Mouse (Mus musculus): ENCODE measurements around the gene Cdhr3. TPM values are rescaled to one million over a fixed set of nuclear protein-coding genes. Genes with fewer than 3 reads are reported as not detected.

The Cdhr3 gene
- polyA plus RNA-seq, 1 experiment from 2014 or later, result 0.18 TPM

- ATAC-seq (ENCODE audit: insufficient number of reproducible peaks, low FRiP score), result no peak
- Histone ChIP-seq H3K4me1 (replicated peaks) (peaks cover 12% of the 10 kb centered on the region), H3K27me3 (replicated peaks) (no peaks in the 10 kb centered on the region), H3K27ac (ENCODE audit: poor library complexity, severe bottlenecking) (no peak overlapping the region), H3K9ac (no peak overlapping the region), H3K4me2 (no peak overlapping the region), H3K9me3 (replicated peaks) (0 out of 2 replicates have a peak, but pooled peaks cover 3% of the 10 kb centered on the region), H3K36me3 (no peaks in the 10 kb centered on the region), H3K4me3 (no peak overlapping the region)
- WGBS, result 78% methylated on average over 6 of the region's 6 CpGs
These were observed 36.6 kb downstream of the Cdhr3 start for GRCm38 (mm10) chr12:33056074-33056473.

DNA sequence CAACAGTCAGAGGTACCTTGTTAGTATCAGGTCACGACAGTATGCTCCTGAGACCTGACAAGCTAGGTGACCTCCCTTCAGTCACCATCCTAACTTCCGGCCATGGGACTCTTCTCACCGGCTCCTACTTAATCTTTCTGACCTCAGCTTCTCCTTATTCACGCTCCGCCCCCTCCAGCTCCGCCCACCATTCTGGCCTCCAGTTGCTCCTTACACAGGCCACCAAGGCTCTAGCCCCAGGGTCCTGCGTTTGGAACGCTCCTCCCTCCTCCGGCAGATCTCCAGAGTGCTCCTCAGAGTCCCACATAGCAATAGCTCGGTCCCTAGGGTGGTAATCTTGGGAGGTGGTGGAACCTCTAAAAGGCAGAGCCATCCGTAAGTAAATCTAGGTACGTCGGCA, 38.9 kb downstream of the Cdhr3 start:
- H3K27me3 ChIP-seq (replicated peaks), result no peaks in the 10 kb centered on the region
- ATAC-seq (ENCODE audit: insufficient number of reproducible peaks, low FRiP score), result no peak
- H3K27ac ChIP-seq (ENCODE audit: poor library complexity, severe bottlenecking), result no peak overlapping the region
- no peak overlapping the region for H3K4me2 ChIP-seq
- 0 out of 2 replicates have a peak, but pooled peaks cover 3% of the 10 kb centered on the region for H3K9me3 ChIP-seq (replicated peaks)
- peaks cover 12% of the 10 kb centered on the region for H3K4me1 ChIP-seq (replicated peaks)
- H3K4me3 ChIP-seq, result no peak overlapping the region
- no peak overlapping the region for H3K9ac ChIP-seq
- H3K36me3 ChIP-seq, result no peaks in the 10 kb centered on the region
- 65% methylated on average over 13 of the region's 13 CpGs for WGBS

DNA sequence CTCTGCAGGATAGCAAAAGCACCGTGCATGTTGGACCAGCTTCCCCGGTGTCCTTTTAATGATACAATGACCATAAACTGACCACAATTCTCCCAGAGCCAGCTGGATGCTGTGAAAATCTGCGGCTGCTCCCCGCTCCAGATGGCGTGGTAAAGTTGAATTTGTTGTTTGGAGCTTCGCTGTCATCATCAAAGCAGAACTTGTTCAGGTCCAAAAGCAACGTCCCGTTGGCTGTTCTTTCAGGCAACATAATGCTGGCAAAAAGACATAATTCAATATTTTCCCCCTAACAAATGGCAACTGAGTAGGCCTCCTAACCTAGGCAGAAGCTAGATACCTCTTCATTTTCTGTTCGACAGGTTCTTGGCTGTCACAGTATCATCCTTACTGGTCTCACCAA, 39.4 kb downstream of the Cdhr3 start:
- peaks cover 12% of the 10 kb centered on the region for H3K4me1 ChIP-seq (replicated peaks)
- 0 out of 2 replicates have a peak, but pooled peaks cover 3% of the 10 kb centered on the region for H3K9me3 ChIP-seq (replicated peaks)
- ATAC-seq (ENCODE audit: insufficient number of reproducible peaks, low FRiP score), result no peak
- H3K9ac ChIP-seq, result no peak overlapping the region
- 83% methylated on average over 9 of the region's 9 CpGs for WGBS
- no peak overlapping the region for H3K4me2 ChIP-seq
- no peak overlapping the region for H3K27ac ChIP-seq (ENCODE audit: poor library complexity, severe bottlenecking)
- no peaks in the 10 kb centered on the region for H3K27me3 ChIP-seq (replicated peaks)
- no peaks in the 10 kb centered on the region for H3K36me3 ChIP-seq
- H3K4me3 ChIP-seq, result no peak overlapping the region

DNA sequence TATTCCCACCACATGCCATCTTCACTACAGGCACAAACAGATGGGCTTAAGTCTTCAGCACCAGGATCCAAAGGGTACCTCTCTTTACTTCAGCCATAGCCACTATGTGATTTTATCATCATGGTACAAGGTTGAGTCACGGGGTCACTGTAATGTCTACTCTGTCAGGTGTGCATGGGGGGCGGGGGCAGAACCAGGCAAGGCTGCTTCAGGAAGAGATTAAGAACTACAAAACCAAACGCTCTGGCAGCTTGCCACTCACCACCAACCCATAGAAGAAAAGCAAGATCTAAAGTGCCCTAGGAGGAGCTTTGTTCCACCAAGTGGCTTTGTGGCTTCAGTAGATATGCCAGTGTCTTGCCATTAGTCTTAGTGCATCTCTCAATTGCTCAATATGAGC, 44.3 kb downstream of the Cdhr3 start:
- Histone ChIP-seq H3K27me3 (replicated peaks) (no peaks in the 10 kb centered on the region), H3K9me3 (replicated peaks) (no peaks in the 10 kb centered on the region), H3K9ac (no peak overlapping the region), H3K4me3 (no peak overlapping the region), H3K27ac (ENCODE audit: poor library complexity, severe bottlenecking) (no peak overlapping the region), H3K36me3 (no peaks in the 10 kb centered on the region), H3K4me1 (replicated peaks) (peaks cover 11% of the 10 kb centered on the region), H3K4me2 (no peak overlapping the region)
- no peak for ATAC-seq (ENCODE audit: insufficient number of reproducible peaks, low FRiP score)
- WGBS, result 72% methylated on average over 3 of the region's 3 CpGs

DNA sequence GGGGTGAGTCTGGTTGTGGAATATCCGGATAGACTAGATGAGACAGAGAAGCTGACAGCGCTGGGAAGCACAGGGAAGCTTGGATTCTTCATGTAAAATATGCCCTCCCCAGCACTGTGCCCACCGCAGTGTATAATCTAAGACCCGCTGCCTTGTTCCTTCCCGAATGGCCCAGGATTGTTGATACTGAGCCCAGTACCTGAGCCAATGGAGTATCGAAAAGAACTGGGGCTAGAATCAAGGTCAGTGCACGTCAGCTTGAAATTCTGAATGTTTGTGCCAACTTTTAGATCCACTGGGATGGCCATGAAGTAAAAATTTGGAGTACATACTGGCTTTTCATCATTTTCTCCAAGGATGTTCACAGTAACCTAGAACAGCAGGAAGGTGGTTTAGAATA, 46.2 kb downstream of the Cdhr3 start:
- no peak overlapping the region for H3K4me3 ChIP-seq
- peaks cover 17% of the 10 kb centered on the region for H3K4me1 ChIP-seq (replicated peaks)
- no peaks in the 10 kb centered on the region for H3K36me3 ChIP-seq
- no peaks in the 10 kb centered on the region for H3K27me3 ChIP-seq (replicated peaks)
- ATAC-seq (ENCODE audit: insufficient number of reproducible peaks, low FRiP score), result no peak
- H3K27ac ChIP-seq (ENCODE audit: poor library complexity, severe bottlenecking), result no peak overlapping the region
- no peaks in the 10 kb centered on the region for H3K9me3 ChIP-seq (replicated peaks)
- WGBS, result 85% methylated on average over 7 of the region's 7 CpGs
- H3K4me2 ChIP-seq, result no peak overlapping the region
- no peak overlapping the region for H3K9ac ChIP-seq

- Histone ChIP-seq H3K36me3 (no peaks in the 10 kb centered on the region), H3K27me3 (replicated peaks) (no peaks in the 10 kb centered on the region), H3K9me3 (replicated peaks) (no peaks in the 10 kb centered on the region), H3K4me1 (replicated peaks) (peaks cover 17% of the 10 kb centered on the region), H3K27ac (ENCODE audit: poor library complexity, severe bottlenecking) (no peak overlapping the region), H3K9ac (no peak overlapping the region), H3K4me3 (no peak overlapping the region), H3K4me2 (peak overlapping the region; percentile 30; the same call in 1 of the 2 replicates)
- WGBS, result 48% methylated on average over 16 of the region's 16 CpGs
- ATAC-seq (ENCODE audit: insufficient number of reproducible peaks, low FRiP score), result no peak
These were observed 46.9 kb downstream of the Cdhr3 start for GRCm38 (mm10) chr12:33045533-33046361.

DNA sequence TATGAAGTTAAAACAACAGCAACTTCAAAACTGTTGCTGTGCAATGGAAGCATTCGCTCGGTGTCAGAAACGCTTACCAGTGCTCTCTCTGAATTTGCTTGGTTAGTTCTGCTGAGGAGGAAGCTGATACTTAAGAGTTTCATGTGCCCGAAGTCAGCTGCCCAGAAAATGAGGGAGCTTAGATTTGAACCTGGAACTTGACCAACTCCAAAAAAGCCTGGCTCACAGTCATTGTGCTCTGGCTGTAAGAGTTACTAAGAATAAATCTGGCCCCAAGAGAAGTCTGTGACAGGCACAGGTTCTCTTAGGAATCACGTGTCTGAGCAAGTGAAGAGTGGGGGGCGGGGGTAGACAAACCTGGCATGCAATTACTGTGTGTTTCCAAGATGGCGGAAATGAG, 51.2 kb downstream of the Cdhr3 start:
- no peak overlapping the region for H3K27ac ChIP-seq (ENCODE audit: poor library complexity, severe bottlenecking)
- H3K27me3 ChIP-seq (replicated peaks), result peaks cover 9% of the 10 kb centered on the region; the same call in 1 of the 2 replicates
- H3K4me2 ChIP-seq, result no peak overlapping the region
- no peak overlapping the region for H3K4me3 ChIP-seq
- peaks cover 17% of the 10 kb centered on the region for H3K4me1 ChIP-seq (replicated peaks)
- no peaks in the 10 kb centered on the region for H3K9me3 ChIP-seq (replicated peaks)
- 77% methylated on average over 7 of the region's 7 CpGs for WGBS
- no peaks in the 10 kb centered on the region for H3K36me3 ChIP-seq
- H3K9ac ChIP-seq, result no peak overlapping the region
- no peak for ATAC-seq (ENCODE audit: insufficient number of reproducible peaks, low FRiP score)

GRCm38 (mm10) chr12:33040811-33041210, 51.9 kb downstream of the Cdhr3 start:
- Histone ChIP-seq H3K9ac (no peak overlapping the region), H3K27ac (ENCODE audit: poor library complexity, severe bottlenecking) (no peak overlapping the region), H3K4me2 (no peak overlapping the region), H3K4me3 (no peak overlapping the region), H3K9me3 (replicated peaks) (no peaks in the 10 kb centered on the region), H3K27me3 (replicated peaks) (peaks cover 12% of the 10 kb centered on the region; the same call in 1 of the 2 replicates), H3K4me1 (replicated peaks) (peaks cover 15% of the 10 kb centered on the region), H3K36me3 (no peaks in the 10 kb centered on the region)
- no peak for ATAC-seq (ENCODE audit: insufficient number of reproducible peaks, low FRiP score)
- WGBS, result 79% methylated on average over 2 of the region's 2 CpGs

GRCm38 (mm10) chr12:33038676-33039075, 54.0 kb downstream of the Cdhr3 start:
- H3K27me3 ChIP-seq (replicated peaks), result peaks cover 12% of the 10 kb centered on the region; the same call in 1 of the 2 replicates
- no peak for ATAC-seq (ENCODE audit: insufficient number of reproducible peaks, low FRiP score)
- H3K9me3 ChIP-seq (replicated peaks), result no peaks in the 10 kb centered on the region

DNA sequence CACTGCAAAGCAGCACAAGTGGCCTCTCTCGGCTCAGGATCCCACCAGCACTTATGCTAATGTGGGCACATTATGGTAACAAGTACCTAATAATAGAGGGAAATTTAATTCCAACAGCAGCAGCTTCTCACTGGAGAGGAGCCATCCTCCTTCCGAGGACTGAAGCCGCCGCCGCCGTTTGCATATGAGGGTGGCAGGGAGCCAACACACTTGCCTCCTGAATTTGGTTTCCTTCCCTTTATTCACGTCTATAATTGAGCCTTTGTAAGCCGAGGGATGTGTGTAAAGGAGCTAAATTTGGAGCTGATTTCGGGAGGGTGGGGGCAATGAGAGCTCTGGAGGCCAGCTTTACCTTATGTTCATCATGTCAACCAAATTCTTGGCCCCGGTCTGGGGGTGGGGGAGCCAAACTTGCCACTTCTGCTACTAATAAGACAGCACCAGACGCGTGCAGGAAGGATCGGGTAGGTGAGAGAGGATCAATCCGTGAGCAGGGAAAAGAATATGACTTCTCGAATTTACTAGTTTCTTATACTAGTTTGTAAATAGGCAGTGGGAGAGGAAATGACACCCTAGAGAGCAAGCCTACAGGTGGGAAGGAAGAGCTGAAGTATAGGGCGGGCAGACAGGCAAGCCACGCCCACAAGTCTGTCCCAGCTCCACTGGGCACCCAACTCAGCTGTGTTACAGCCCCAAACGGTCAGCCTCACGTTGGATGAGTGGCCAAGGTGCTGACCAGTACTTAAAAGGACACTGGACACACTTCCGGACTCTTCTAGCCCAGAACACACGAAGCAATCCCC, 56.8 kb downstream of the Cdhr3 start:
- no peak for ATAC-seq (ENCODE audit: insufficient number of reproducible peaks, low FRiP score)
- 20% methylated on average over 21 of the region's 21 CpGs for WGBS
- peaks cover 22% of the 10 kb centered on the region for H3K4me1 ChIP-seq (replicated peaks)
- H3K9me3 ChIP-seq (replicated peaks), result no peaks in the 10 kb centered on the region
- peaks cover 12% of the 10 kb centered on the region; the same call in 1 of the 2 replicates for H3K27me3 ChIP-seq (replicated peaks)
- no peak overlapping the region for H3K27ac ChIP-seq (ENCODE audit: poor library complexity, severe bottlenecking)
- peak overlapping the region; percentile 8; the same call in 1 of the 2 replicates for H3K9ac ChIP-seq
- H3K4me2 ChIP-seq, result peak overlapping the region; percentile 61
- no peaks in the 10 kb centered on the region for H3K36me3 ChIP-seq
- H3K4me3 ChIP-seq, result peak overlapping the region; percentile 29

More at GRCm38 (mm10) chr12:33038676-33039075, 54.0 kb downstream of the Cdhr3 start:
- H3K36me3 ChIP-seq, result no peaks in the 10 kb centered on the region
- no peak overlapping the region for H3K9ac ChIP-seq
- no peak overlapping the region for H3K4me2 ChIP-seq
- H3K4me1 ChIP-seq (replicated peaks), result peaks cover 28% of the 10 kb centered on the region
- H3K27ac ChIP-seq (ENCODE audit: poor library complexity, severe bottlenecking), result no peak overlapping the region
- H3K4me3 ChIP-seq, result no peak overlapping the region

DNA sequence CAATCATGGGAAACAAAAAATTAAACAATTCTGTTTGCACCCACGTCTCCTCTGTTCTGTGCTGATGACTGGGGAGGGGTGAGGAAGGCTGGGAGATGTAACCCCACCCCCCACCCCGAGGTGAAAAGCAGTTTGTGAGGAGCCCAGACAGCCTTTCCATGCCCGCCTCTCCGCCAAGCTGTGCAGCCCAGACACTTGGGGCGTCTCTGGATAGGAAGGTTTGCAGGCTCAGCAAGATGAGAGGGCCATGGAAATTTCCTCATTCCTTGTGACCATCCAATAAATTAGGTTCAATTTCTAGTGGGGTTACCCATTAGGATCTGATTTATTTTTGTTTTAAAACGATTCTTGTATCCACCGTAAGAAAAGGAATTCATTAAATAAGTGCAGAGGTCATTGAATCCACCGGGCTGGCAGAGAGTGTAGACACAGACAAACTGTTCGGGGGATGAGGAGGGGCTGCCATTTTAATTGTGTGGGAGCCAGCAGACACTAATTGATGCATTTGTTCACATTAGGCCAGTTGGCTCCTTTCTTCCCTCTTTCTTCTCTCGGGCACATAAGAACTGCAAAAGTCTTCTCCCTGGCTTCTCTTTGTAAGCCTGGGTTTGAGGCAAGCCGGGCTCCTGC, 57.5 kb downstream of the Cdhr3 start:
- Histone ChIP-seq H3K9ac (peak overlapping the region; percentile 12; the same call in 1 of the 2 replicates), H3K4me3 (peak overlapping the region; percentile 29), H3K27me3 (replicated peaks) (peaks cover 12% of the 10 kb centered on the region), H3K9me3 (replicated peaks) (no peaks in the 10 kb centered on the region), H3K27ac (ENCODE audit: poor library complexity, severe bottlenecking) (no peak overlapping the region), H3K4me1 (replicated peaks) (peaks cover 22% of the 10 kb centered on the region), H3K4me2 (peak overlapping the region; percentile 61), H3K36me3 (no peaks in the 10 kb centered on the region)
- 48% methylated on average over 11 of the region's 11 CpGs for WGBS
- no peak for ATAC-seq (ENCODE audit: insufficient number of reproducible peaks, low FRiP score)
